Mouse (Mus musculus) urinary bladder, postnatal 25 days (tissue): ENCODE results near the gene Ncln.

Experiments
- DNase-seq: peaks from one replicate; pipeline ENCODE4 v3.0.0; 2022; ENCODE audit warnings: low spot score

The Ncln gene

GRCm38 (mm10) chr10:81496264-81496901 is at the start of gene Ncln:
Gene Ncln (minus strand): TSS chr10:81496392.
- peak; percentile 95 for DNase-seq

GRCm38 (mm10) chr10:81545161-81545747 is 49.1 kb upstream of the Ncln start, which contains the start of gene Gna11:
Gene Gna11 (minus strand): TSS chr10:81545190.
- DNase-seq: peak; percentile 100

GRCm38 (mm10) chr10:81544296-81545160 is 48.3 kb upstream of the Ncln start:
- no peak for DNase-seq

GRCm38 (mm10) chr10:81543633-81544032 is 47.4 kb upstream of the Ncln start:
- DNase-seq: no peak

GRCm38 (mm10) chr10:81542727-81543460 is 46.7 kb upstream of the Ncln start:
- no peak for DNase-seq

- peak; percentile 31 for DNase-seq
Measured at GRCm38 (mm10) chr10:81541803-81542202, 45.6 kb upstream of the Ncln start.

GRCm38 (mm10) chr10:81541363-81541762 is 45.2 kb upstream of the Ncln start:
- DNase-seq: no peak

GRCm38 (mm10) chr10:81538321-81539048 is 42.3 kb upstream of the Ncln start:
- no peak for DNase-seq

- no peak for DNase-seq
Measured at GRCm38 (mm10) chr10:81537429-81537828, 41.2 kb upstream of the Ncln start.

- DNase-seq: no peak
Measured at GRCm38 (mm10) chr10:81536734-81537133, 40.5 kb upstream of the Ncln start.

- no peak for DNase-seq
Measured at GRCm38 (mm10) chr10:81534826-81535225, 38.6 kb upstream of the Ncln start.

GRCm38 (mm10) chr10:81526779-81527178 is 30.6 kb upstream of the Ncln start:
- peak; percentile 87 for DNase-seq

- DNase-seq: peak; percentile 33
Measured at GRCm38 (mm10) chr10:81525017-81525694, 29.0 kb upstream of the Ncln start.

- peak; percentile 54 for DNase-seq
Measured at GRCm38 (mm10) chr10:81524051-81524605, 27.9 kb upstream of the Ncln start, which contains the start of gene Gna15. Gene Gna15 (minus strand): TSS chr10:81524225.

- no peak for DNase-seq
Measured at GRCm38 (mm10) chr10:81523570-81523969, 27.4 kb upstream of the Ncln start.

- DNase-seq: no peak
Measured at GRCm38 (mm10) chr10:81523142-81523541, 26.9 kb upstream of the Ncln start.

GRCm38 (mm10) chr10:81519978-81520365 is 23.8 kb upstream of the Ncln start:
- no peak for DNase-seq

GRCm38 (mm10) chr10:81519227-81519977 is 23.2 kb upstream of the Ncln start:
- no peak for DNase-seq

- peak; percentile 66 for DNase-seq
Measured at GRCm38 (mm10) chr10:81518546-81518945, 22.4 kb upstream of the Ncln start.

- DNase-seq: no peak
Measured at GRCm38 (mm10) chr10:81517227-81517626, 21.0 kb upstream of the Ncln start.
